Mouse (Mus musculus): ENCODE measurements around the gene Ttll13.

The Ttll13 gene

DNA sequence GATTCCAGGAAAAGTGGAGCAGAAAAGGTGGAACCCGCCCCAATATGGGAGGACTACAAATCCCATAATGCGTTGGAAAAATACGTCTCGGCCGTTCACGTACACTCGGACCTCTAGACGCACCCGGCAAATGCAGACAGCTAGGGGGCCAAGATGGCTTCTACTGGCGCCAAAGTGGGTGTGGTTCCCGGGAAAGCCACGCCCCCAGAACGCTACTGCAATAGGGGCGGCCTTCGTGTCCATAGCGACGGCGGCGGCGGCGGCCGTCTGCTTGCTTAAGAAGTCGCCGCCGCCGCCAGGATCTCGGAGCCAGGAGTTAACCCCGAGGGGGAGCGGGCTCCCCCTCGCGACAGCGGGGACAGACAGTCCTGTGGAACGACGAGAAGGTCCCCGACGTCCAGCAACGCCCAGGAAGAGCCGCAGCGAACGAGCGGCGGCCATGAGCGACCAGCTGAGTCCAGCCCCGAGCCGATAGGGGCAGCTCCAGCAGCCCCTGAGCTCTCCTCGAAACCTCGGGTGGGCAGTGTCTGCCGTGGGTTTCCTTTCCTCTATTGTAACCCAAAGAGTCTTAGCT is at the start of gene Ttll13:
Gene Ttll13, plus strand, starts transcription at position 229 of the 574 bp plus-strand sequence.
- peak; percentile 99 for DNase-seq

DNA sequence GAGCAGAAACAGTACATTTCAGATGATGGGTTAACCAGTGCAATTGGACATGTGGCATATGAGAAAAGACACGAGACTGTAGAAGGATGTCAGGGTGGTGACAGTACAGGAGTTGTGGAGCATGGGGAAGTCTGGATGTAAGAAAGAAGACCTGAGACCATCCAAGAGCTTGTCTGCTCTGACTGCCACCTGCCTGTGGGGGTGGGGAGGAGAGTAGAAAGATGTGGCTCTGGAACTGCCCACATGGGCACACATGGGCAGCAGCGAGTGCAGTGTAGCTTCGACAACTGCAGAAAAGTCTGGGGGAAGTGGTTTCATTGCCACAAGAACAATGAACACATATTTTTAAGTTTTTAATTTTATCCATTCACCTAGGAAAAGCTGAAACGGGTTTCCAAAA is 48.8 kb upstream of the Ttll13 start:
- DNase-seq, result no peak

DNA sequence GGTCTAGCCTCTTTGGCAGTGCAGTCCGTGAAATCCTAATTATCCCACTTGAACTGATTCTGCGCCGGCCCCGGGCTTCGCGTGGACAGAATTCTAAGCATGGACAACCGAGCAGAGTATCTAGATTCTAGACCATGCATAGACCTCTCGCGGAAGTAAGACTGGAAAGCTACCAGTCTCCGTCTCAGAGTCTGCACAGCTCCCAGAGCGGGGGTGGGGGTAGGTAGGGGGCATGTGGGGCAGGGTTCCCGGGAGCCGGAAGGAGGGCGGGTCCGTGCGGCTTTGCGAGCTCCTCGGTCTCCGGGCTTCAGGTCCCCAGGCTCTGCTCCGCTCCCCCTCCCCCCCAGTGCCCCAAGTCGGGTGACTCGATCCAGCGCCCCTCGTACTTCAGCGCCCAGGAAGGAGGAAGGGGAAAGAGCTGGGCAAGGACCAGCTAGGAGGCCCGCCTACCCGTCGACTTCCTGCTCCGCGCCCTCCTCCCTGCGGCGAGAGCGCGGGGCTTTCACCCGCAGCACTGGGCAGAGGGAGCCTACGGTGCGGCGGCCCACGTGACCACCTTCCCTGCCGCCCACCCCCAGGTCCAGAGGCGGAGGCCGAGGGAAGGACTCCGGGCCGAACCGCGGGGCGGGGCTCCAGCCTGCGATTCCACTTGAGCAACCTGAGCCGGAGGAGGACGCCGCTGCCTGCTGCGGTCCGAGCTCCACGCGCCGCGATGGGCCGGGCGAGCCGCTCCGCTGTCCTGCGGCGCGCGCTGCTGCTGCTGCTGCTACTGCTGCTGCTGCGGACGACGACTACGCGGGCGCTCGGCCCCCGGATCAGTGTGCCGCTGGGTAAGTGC is 48.0 kb upstream of the Ttll13 start:
- DNase-seq, result peak; percentile 88

- DNase-seq, result no peak
Observed at GRCm38 (mm10) chr7:80198863-80199262, 47.3 kb upstream of the Ttll13 start.

DNA sequence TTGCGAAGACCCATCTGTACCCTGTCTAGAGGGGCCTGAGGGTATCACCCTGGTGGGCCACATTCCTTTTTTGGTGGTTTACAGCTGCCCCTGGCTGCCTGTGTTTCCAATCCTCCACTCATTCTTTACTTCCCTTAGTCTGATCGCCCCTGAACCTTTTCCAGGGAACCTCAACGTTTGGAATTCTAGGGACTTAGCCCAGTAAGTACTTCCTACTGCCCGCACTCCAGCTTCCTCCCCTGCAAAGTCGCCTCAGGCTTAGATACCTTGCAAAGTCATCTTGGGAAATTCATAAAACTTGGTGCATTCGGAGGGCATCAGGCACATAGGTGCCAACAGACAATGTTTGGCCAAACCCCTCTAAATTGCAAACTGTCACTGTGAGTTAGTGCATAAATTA is 46.9 kb upstream of the Ttll13 start:
- no peak for DNase-seq

GRCm38 (mm10) chr7:80199851-80200587 is 46.2 kb upstream of the Ttll13 start:
- DNase-seq, result no peak

GRCm38 (mm10) chr7:80200588-80200945 is 45.6 kb upstream of the Ttll13 start:
- no peak for DNase-seq

- no peak for DNase-seq
Observed at GRCm38 (mm10) chr7:80200963-80201539, 45.1 kb upstream of the Ttll13 start.

GRCm38 (mm10) chr7:80201888-80202540 is 44.2 kb upstream of the Ttll13 start:
- DNase-seq, result no peak

DNA sequence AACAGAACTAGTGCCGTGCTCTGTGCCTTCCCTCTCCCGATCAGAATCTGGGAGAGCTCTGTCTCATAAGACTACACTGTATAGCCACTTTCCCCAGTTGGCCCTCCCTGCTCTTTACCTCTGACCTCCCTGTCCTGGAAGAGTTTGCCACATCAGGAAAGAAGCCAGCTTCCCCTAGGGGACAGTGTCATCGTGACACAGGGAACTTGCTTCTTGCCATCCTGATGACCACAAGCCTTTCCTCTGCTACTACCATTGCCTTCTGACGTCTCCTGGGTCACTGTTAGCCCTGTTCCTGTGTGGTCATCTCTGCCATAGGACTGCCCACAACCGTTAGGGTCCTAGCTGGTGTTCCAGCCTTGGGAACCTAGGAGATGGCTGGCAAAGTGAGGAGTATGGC is 43.2 kb upstream of the Ttll13 start:
- DNase-seq, result no peak

GRCm38 (mm10) chr7:80203638-80204096 is 42.5 kb upstream of the Ttll13 start:
- no peak for DNase-seq

GRCm38 (mm10) chr7:80204362-80204761 is 41.8 kb upstream of the Ttll13 start:
- no peak for DNase-seq

DNA sequence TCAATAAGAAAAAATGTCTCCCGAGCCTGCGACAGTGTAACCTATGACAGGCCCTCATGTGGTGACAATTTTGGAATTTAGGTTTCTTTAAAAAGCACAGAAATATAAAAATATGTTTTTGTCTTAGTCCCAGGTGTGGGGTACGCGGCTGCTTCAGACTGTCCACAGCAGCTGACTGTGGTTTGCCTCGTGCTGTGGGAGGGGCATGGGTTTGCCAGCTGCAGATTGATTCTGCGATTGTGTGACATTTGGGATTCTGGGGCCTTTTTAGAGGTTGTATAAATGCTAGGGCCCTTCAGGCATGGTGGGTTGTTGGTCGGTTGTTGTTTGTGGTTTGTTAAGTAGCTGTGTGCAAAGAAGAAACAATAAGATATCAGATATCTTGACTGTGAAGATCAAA is 41.2 kb upstream of the Ttll13 start:
- no peak for DNase-seq

- DNase-seq, result no peak
Observed at GRCm38 (mm10) chr7:80205705-80206589, 40.2 kb upstream of the Ttll13 start.

- no peak for DNase-seq
Observed at GRCm38 (mm10) chr7:80207314-80207731, 38.9 kb upstream of the Ttll13 start.

- peak; percentile 66 for DNase-seq
Observed at GRCm38 (mm10) chr7:80208026-80208642, 38.0 kb upstream of the Ttll13 start.

- peak; percentile 87 for DNase-seq
Observed at GRCm38 (mm10) chr7:80208738-80209430, 37.3 kb upstream of the Ttll13 start.

DNA sequence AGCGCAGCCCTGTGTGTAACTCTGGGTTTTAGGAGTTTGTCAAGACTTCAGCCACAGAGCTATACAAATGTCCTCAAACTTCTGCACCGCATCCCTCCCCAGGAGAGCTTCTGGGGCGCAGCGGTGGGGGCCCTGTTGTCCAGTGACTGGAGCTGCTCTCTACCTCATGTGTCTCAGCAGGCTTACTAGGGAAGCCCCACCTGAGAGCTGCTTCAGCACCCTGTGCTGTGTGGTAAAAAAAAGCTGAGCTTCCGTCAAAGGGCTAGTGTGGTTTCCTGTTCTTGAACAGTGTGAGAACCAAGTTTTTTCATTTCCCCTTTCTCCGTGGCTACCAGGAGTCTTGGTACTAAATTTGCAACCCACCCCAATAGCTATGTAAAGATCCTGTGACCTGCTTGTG is 36.5 kb upstream of the Ttll13 start:
- DNase-seq, result no peak

DNA sequence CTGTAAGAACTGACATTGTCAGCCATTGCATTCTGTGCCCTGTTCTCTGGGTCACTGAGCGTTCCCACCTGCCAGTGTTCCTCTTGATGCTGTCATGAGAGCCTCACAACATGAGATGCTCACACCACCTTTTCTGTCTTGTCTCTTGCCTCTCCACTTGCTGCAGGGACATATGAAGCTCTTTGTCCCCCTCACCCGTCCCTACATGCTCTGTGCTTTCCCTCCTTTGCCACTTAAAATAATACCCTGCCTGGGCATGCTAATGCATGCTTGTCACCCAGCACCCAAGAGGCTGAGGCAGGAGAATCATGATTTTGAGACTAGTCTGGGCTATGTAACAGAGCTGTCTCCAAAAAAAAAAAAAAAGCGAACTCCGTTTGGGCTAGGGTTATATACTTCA is 35.2 kb upstream of the Ttll13 start:
- no peak for DNase-seq

DNA sequence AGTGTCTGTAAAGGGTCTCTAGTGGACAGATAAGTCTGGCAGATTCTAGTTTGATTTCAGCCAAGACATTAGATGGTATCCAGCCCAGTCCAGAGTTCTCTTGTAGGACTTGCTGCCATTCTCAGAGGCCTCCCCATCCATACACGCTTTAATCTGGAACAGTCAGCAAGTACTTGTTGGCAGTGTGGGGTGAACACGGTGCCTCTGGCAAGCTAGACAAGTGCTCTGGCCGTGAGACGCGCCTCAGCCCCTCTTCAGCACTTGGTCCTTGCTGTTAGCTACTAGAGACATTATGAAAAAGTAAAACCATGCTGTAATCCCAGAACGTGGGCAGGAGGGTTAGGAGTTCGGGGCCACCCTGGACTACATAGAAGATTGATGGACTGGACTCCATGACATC is 32.6 kb upstream of the Ttll13 start:
- DNase-seq, result no peak

DNA sequence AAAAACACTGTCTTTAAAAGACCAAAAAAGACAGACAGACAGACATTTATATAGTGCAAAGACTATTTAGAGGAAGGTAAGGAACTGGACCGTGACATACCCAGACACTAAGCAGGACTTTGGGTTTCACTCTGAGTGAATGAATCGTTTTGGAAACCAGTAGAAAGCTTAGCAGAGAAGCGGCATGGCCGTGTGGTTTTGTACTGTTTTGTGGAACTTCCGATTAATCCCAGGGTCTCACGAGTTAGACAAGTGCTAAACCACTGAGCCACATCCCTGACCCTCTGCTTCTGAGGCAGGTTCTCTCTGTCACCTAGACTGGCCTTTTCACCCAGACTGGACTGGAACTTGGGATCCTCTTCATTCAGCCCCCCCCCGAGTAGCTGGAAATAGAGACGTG is 31.7 kb upstream of the Ttll13 start:
- DNase-seq, result no peak
